Mouse (Mus musculus) kidney, adult 11 months (tissue): ENCODE results near the gene Ngf.

Experiments used
- DNase-seq: peaks from one replicate; pipeline ENCODE4 v3.0.0; 2022

The Ngf gene

GRCm38 (mm10) chr3:102508455-102508854 lies 38.7 kb downstream of the Ngf start:
- DNase-seq, result no peak

- DNase-seq, result no peak
Measured at GRCm38 (mm10) chr3:102509601-102510000, 39.9 kb downstream of the Ngf start.

GRCm38 (mm10) chr3:102516937-102517336 lies 47.2 kb downstream of the Ngf start:
- DNase-seq, result no peak

DNA sequence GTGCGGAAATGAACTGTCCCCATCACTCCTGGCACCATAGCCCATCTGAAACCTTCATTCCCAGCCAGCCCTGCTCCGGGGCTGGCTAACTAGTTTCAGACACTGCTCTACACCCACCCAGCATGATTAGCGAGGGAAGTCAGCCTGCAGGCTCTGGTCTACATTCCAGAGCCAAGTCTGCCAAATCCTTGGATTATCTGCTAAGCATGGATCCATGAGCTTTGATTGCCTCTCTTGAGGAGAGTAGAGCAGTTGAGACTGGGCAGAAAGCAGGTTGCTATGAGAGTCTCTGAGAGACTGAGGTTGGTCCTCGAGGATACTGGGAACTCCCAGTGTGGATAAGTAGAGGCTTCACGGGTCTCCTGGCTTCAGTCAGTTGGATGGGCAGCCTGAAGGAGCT lies 51.3 kb downstream of the Ngf start:
- no peak for DNase-seq

GRCm38 (mm10) chr3:102523711-102524110 lies 54.0 kb downstream of the Ngf start:
- no peak for DNase-seq

DNA sequence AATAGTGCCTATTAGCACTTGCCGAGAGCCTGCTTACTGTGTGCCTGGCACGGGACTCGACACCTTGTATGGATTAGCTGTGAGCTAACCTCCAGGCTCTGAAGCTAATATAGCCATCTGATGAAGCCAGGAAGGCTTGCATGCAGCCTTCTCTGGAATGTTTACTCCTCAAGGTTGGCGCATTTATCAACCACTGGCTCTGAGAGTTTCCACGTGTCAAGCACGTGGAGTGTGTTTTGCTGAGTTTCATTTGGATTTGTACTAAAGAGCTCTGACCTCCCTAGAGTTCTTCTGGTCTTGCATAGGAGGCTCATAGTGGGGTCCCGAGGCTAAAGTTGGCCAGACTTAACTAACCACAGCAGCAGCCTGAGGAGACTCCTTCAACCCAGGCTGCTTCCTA lies 55.2 kb downstream of the Ngf start:
- DNase-seq, result no peak

- no peak for DNase-seq
Measured at GRCm38 (mm10) chr3:102525856-102526255, 56.1 kb downstream of the Ngf start.

DNA sequence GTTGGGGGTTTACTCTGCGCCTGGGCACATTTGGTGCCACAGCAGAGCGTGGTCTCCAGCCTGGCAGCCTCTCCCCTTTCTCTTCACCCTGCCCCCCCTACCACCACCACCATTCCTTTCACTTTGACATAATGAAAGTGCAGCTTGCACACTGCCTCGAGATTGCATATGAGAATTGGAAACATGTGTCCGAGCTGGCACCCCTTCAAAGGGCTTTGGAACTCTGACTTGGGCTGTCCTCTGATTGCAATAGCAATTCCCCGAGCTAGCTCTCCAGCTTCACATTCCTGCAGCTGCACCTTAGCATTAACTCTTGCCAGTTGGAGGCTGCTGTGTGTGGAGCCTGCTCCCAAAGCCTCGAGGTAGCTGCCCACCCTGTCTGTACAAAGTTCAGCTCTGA lies 56.8 kb downstream of the Ngf start:
- DNase-seq, result no peak

- no peak for DNase-seq
Measured at GRCm38 (mm10) chr3:102534744-102535143, 65.0 kb downstream of the Ngf start.

- no peak for DNase-seq
Measured at GRCm38 (mm10) chr3:102543646-102544045, 73.9 kb downstream of the Ngf start.

DNA sequence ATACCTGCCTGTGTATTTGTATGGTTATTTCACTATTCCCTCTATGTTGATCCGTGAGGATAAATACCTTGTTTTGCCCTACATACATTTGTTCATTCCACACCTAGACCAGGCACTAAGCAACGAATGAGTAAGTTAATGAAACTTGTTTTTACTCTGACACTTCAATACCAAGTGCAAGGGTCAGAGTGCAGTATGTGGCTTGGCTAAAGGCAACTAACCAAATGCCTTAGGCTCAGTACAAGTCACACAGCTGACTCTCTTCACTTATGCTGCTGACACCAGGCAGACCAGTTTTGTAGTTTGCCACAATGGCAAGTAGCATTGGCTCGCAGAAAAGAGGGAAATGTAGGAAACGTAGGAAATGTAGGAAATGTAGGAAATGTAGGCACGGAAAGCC lies 77.8 kb downstream of the Ngf start:
- DNase-seq, result peak; percentile 17

GRCm38 (mm10) chr3:102553935-102554670 lies 84.4 kb downstream of the Ngf start:
- DNase-seq, result no peak

DNA sequence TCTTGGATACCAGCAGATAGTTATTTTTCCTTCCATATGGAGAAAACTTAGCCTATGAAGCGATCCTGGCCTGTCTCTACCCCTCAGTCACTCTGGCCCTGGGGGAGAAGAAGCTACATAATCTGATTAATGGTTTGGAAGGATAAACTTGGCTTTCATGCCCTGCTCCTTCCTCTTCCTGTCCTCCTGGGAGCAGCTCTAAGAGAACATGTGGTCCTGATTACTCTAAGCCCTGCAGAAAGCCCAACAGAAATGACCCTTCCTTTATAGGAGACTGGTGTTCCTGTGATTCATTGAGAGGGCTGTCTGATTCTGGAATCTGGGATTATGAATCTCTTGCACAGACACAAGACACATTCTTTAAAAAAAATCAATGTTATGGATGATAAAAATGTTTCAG lies 86.4 kb downstream of the Ngf start:
- peak; percentile 1 for DNase-seq

GRCm38 (mm10) chr3:102556645-102557044 lies 86.9 kb downstream of the Ngf start:
- no peak for DNase-seq
